Mouse (Mus musculus): ENCODE measurements around the gene Rffl.
A peak's percentile ranks its signal among the peaks of the same experiment; 100 is the strongest.

The Rffl gene

GRCm38 (mm10) chr11:82875631-82876030, 4.6 kb upstream of the Rffl start:
- DNase-seq (ENCODE audit: inconsistent age in 2 of 2, low spot score in 1 of 2), result no peak

- no peak for DNase-seq (ENCODE audit: inconsistent age in 2 of 2, low spot score in 1 of 2)
Measured at GRCm38 (mm10) chr11:82874924-82875323, 3.9 kb upstream of the Rffl start.

GRCm38 (mm10) chr11:82870173-82871030, 608 bp downstream of the Rffl start:
- peak; percentile 57 to 85 for DNase-seq (ENCODE audit: inconsistent age in 2 of 2, low spot score in 1 of 2)

- DNase-seq (ENCODE audit: inconsistent age in 2 of 2, low spot score in 1 of 2), result no peak
Measured at GRCm38 (mm10) chr11:82869506-82870172, 1.4 kb downstream of the Rffl start.

GRCm38 (mm10) chr11:82867956-82868355, 3.1 kb downstream of the Rffl start:
- DNase-seq (ENCODE audit: inconsistent age in 2 of 2, low spot score in 1 of 2), result no peak

GRCm38 (mm10) chr11:82866850-82867564, 4.0 kb downstream of the Rffl start:
- no peak for DNase-seq (ENCODE audit: inconsistent age in 2 of 2, low spot score in 1 of 2)

- DNase-seq (ENCODE audit: inconsistent age in 2 of 2, low spot score in 1 of 2), result no peak
Measured at GRCm38 (mm10) chr11:82865957-82866356, 5.1 kb downstream of the Rffl start.

- no peak for DNase-seq (ENCODE audit: inconsistent age in 2 of 2, low spot score in 1 of 2)
Measured at GRCm38 (mm10) chr11:82863488-82863931, 7.5 kb downstream of the Rffl start.

- DNase-seq (ENCODE audit: inconsistent age in 2 of 2, low spot score in 1 of 2), result no peak
Measured at GRCm38 (mm10) chr11:82863059-82863458, 8.0 kb downstream of the Rffl start.

GRCm38 (mm10) chr11:82862638-82863037, 8.4 kb downstream of the Rffl start:
- no peak for DNase-seq (ENCODE audit: inconsistent age in 2 of 2, low spot score in 1 of 2)

GRCm38 (mm10) chr11:82861558-82861957, 9.5 kb downstream of the Rffl start:
- peak; percentile 15 to 49 for DNase-seq (ENCODE audit: inconsistent age in 2 of 2, low spot score in 1 of 2)

- no peak for DNase-seq (ENCODE audit: inconsistent age in 2 of 2, low spot score in 1 of 2)
Measured at GRCm38 (mm10) chr11:82860759-82861158, 10.3 kb downstream of the Rffl start.

GRCm38 (mm10) chr11:82857307-82857848, 13.6 kb downstream of the Rffl start:
- DNase-seq (ENCODE audit: inconsistent age in 2 of 2, low spot score in 1 of 2), result no peak

GRCm38 (mm10) chr11:82856032-82856431, 15.0 kb downstream of the Rffl start:
- DNase-seq (ENCODE audit: inconsistent age in 2 of 2, low spot score in 1 of 2), result no peak

- no peak for DNase-seq (ENCODE audit: inconsistent age in 2 of 2, low spot score in 1 of 2)
Measured at GRCm38 (mm10) chr11:82855327-82855973, 15.6 kb downstream of the Rffl start.

- DNase-seq (ENCODE audit: inconsistent age in 2 of 2, low spot score in 1 of 2), result no peak
Measured at GRCm38 (mm10) chr11:82854111-82854510, 16.9 kb downstream of the Rffl start.

GRCm38 (mm10) chr11:82852958-82853357, 18.1 kb downstream of the Rffl start:
- no peak for DNase-seq (ENCODE audit: inconsistent age in 2 of 2, low spot score in 1 of 2)

- no peak for DNase-seq (ENCODE audit: inconsistent age in 2 of 2, low spot score in 1 of 2)
Measured at GRCm38 (mm10) chr11:82852540-82852939, 18.5 kb downstream of the Rffl start.

- DNase-seq (ENCODE audit: inconsistent age in 2 of 2, low spot score in 1 of 2), result no peak
Measured at GRCm38 (mm10) chr11:82852115-82852514, 18.9 kb downstream of the Rffl start.

- DNase-seq (ENCODE audit: inconsistent age in 2 of 2, low spot score in 1 of 2), result no peak
Measured at GRCm38 (mm10) chr11:82850259-82850658, 20.8 kb downstream of the Rffl start.

GRCm38 (mm10) chr11:82847571-82848000, 23.4 kb downstream of the Rffl start:
- DNase-seq (ENCODE audit: inconsistent age in 2 of 2, low spot score in 1 of 2), result no peak
